Mouse (Mus musculus) gastrocnemius, postnatal 25 days (tissue): ENCODE results near the gene Pqbp1. TPM values are rescaled to one million over a fixed set of nuclear protein-coding genes. Genes with fewer than 3 reads are reported as not detected.

ENCODE experiments used
- DNase-seq: peaks from one replicate; pipeline ENCODE4 v3.0.0; 2022
- total RNA-seq, 2 experiments: library from RNA; stranded (reverse); gene quantifications; 1 replicate in 1 of 2; 2 replicates in 1 of 2; pipeline ENCODE4 v1.2.3; 2021

Gene Pqbp1
- total RNA-seq, 2 experiments from 2014 or later: 19.5 to 23.1 TPM

DNA sequence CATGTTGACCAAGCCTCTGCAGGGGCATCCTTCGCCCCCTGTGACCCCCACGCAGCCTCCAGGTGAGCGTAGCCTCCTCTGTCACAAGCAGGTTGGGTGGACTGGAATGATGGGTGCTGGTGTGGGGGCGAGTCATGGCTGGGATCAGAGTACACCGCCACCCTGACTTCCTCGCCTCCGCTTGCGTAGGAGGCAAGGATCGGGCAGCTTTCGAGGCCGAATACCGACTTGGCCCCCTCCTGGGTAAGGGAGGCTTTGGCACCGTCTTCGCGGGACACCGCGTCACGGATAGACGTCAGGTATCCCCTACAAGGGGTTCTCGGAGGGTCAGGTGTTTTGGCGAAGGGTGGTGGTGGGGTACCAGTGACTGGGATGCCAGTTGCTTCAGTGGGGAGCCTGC is 20.6 kb downstream of the Pqbp1 start:
- DNase-seq: no peak

DNA sequence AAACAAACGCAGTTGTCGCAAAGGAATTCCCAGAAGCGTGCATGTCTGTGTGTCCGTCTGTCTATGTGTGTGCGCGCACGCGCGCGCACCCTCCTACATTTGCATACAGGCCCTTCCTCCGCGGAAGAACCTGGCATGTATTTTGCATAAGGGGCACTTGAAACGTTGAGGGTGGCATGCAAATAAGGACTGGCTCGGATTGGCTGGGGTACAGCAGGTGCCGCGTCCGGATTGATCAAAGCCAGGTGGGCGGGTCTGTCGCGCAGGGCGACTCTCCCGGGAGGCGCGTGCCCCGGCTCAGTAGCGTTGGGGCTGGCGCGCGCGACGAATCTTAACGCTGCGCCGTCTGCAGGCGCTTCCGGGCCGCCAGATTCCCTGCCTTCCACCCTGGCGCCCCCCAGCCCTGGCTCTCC is 21.1 kb downstream of the Pqbp1 start, which contains the start of gene Pim2:
Gene Pim2 (plus strand): TSS at position 256 of the 413 bp plus-strand sequence.
- peak; percentile 75 for DNase-seq

DNA sequence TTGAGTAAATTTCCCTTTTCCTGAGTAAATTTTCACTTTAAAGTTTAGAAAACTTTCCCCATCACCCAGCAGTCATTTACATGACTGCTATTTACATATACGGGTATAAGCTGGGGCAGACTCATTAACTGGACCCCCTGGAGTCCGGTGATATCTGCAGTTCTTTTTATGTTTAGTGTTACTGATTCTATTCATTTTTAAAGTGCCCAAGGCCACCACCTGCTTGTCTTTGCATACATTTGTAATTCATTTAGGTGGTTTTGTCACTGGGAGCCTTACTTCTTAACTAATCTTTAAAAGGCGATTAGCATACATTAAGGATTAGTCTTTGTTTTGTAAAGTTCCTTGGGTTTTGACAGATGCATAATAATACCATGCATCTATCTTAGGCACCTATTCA is 29.2 kb downstream of the Pqbp1 start:
- DNase-seq: no peak

DNA sequence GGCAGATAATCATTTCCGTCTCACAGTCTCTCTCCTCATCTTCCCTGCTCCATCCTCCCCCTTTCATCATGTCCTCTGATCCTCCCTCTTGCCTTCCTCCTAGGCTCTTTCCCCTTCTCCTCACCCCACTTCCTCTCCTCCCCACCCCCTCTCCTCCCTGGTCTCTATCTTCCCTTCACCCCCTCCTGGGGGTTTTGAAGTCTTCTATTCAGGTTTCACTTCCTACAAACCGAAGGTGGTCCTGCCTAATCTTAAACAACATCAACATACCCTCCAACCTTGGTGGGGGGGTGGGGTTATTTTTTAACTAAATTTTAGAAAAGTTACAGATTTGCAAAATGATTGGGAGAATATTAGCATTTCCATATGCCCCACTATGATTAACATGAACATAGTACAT is 30.6 kb downstream of the Pqbp1 start:
- no peak for DNase-seq

DNA sequence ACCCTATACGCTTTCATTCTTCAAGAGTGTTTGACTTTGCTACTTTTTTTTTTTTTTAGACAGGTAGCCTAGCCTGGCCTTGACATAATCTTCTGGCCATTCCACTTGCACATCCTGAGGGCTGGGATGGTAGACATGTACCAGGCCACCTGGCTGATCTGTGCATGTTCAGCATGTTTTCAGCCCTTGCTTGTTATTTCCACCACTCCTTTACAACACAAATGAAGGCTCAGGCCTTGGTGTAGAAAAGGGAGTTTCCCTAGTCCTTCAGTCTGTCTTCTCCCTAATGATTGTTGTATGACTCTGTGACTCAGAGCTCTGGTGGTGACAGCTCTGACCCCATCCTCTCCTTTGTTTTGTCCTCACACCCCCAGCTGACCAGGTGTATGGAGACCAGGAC is 31.9 kb downstream of the Pqbp1 start:
- no peak for DNase-seq

DNA sequence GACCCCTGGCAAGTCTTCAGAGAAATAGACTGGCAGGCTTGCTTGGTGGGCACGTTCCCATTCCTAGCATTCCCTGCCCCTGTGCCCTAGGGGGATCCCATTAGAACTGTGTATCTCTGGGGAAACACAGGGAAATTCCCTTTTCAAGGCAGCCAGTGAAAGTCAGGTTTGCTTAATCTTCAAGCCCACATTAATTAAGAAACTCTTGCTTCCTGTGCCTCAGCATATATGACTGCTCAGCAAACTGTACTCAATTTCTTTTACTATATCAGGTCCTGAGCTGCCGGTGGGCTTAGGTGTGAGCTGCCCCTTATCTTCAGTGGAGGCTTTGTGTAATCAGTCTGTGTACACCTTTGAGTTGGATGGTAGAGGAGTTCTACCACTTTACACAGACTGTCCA is 33.3 kb downstream of the Pqbp1 start:
- DNase-seq: no peak

DNA sequence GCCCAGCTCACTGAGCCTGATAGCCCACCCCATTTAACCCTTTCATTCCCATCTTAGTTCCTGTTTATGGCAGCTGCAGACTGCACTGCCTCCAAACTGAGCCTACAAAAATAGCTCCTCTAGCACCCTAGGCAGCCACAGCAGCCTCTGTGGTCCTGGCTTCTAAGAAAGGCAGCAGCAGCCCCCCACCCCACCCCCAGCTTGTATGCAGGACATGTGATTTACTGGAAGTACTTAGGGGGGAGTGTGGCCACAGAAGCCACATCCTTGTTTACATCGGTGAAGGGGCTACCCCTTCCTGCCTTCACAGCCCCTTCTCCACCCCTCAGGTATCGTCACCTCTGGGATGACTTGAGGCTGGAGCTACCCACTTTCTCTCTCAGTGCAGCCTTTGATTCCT is 33.7 kb downstream of the Pqbp1 start:
- DNase-seq: no peak

DNA sequence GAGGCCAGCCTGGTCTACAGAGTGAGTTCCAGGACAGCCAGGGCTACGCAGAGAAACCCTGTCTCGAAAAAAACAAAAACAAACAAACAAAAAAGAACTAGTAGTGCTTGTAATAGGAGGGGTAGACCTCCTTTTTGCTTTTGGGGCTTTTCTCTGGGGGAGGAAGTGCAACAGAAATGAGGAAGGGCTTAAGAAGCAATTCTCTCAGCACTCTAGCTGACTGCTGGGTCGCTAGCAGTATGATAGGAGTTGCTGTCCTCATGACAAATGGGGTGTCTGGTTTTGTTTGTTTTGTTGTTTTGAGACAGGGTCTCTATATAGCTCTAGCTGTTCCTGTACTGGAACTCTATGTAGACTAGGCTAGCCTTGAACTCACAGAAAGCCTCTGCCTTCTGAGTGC is 34.5 kb downstream of the Pqbp1 start:
- DNase-seq: no peak

DNA sequence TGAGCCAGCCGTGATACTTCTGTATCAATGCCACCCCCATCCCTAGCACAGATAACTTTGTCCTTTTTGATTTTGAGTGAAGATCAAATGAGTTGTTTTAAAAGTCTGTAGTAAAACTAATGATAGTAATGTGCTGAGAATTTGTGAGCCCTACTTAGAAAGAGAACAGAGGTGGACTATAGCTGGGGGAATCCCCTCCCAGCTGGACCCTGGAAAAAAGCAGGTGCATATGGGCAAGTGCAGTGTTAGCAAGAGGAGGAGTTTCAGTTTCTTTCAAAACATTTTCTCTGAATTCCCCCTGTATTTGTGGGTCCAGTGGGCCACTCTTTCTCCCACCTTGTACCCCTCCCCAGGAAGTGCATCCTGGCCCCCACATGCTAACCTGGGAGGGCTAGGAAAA is 35.9 kb downstream of the Pqbp1 start:
- no peak for DNase-seq

DNA sequence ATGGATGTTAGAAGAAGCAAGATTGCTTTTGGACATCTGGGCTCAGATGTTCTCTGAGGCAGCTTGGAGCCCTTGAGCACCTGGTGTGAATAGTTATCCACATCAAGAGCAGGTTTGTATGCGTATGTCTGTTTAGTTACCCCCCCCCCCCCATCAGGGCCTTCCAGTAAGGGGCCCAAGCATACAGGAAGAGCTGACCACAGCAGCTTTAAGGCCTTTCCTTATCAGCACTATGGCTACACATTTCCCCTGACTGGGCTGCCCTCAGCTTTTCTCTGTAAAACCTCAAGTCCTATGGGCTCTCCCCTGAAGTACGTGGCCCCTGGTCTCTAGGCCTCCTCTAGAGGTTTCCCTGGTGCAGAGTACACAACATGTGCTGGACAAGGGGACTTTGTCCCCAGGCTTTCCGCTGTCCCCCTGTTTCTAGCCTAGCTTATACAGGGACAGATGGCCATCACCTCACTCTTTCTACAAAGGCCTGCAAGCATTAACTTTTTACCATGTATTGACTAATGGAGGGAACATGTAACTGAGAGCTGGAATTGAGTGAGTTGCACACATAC is 39.8 kb downstream of the Pqbp1 start:
- DNase-seq: no peak

DNA sequence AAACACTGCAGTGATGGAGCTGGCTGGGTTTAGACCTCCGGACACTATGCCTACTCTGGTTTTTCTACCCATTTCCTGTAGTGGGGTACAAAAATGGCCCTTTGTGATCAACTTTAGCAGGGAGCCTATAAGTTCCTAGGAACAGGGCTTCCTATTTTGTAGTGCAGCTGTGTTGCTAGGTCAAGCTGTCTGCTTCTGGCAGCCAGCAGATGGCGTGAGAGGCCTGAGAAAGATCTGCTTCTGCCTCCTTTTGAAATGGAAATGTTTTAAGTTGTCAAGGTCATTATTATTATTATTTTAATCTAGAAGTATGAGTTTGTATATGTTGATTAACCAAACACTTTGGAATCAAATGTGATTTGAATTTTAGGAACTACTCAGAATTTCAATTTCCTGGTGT is 44.5 kb downstream of the Pqbp1 start:
- DNase-seq: no peak

DNA sequence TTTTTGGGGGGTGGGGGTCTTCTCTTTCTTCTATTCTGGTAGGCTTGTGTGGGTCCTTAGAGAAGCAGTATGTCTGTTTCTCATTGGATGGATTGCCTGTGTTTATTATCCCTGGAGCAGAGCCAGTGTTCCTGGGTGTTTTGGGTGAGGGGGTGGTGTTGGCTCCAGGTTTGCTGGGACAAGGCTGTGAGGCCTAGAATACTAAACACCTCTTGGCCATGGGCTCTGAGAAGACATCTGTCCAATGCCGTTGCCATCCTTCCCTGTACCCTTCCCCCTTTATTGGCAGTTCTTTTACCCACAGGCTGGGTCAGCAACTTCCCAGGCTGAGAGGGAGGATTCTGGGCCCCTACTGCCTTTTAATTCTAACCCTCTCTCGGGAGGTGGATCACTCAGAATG is 51.2 kb downstream of the Pqbp1 start:
- no peak for DNase-seq

Other genes with a start within 250 kb of the Pqbp1 start
- 10 to 100 TPM; 15.4 to 16.4 TPM for gene Prickle3, start 242.0 kb downstream of the Pqbp1 start, total RNA-seq
- gene Plp2, start 227.9 kb downstream of the Pqbp1 start, total RNA-seq: 10 to 100 TPM; 25.4 to 27.2 TPM
- 10 to 100 TPM; 16.5 to 21.5 TPM for gene Magix, start 218.0 kb downstream of the Pqbp1 start, total RNA-seq
- gene Gpkow, start 202.1 kb downstream of the Pqbp1 start, total RNA-seq: 10 to 100 TPM; 11.3 to 14.6 TPM
- gene Wdr45, start 184.9 kb downstream of the Pqbp1 start, total RNA-seq: 10 to 100 TPM; 21.8 to 27.6 TPM
- gene Gm45208, start 177.0 kb downstream of the Pqbp1 start, total RNA-seq: not detected
- gene Praf2, start 170.8 kb downstream of the Pqbp1 start, total RNA-seq: 1 to 10 TPM; 4.7 to 7.3 TPM
- under 1 TPM; 0.16 to 0.56 TPM for gene Ccdc120, start 148.4 kb downstream of the Pqbp1 start, total RNA-seq
- 1 to 10 TPM; 6.1 to 8.2 TPM for gene Tfe3, start 136.7 kb downstream of the Pqbp1 start, total RNA-seq
- 10 to 100 TPM; 17.5 to 21.2 TPM for gene Gripap1, start 109.5 kb downstream of the Pqbp1 start, total RNA-seq
- under 1 TPM; 0.18 to 0.43 TPM for gene Kcnd1, start 77.0 kb downstream of the Pqbp1 start, total RNA-seq
- gene Otud5, start 57.9 kb downstream of the Pqbp1 start, total RNA-seq: 10 to 100 TPM; 14.8 to 18.2 TPM
- 1 to 10 TPM; 1.5 TPM for gene Pim2, start 21.0 kb downstream of the Pqbp1 start, total RNA-seq
- 1 to 10 TPM; 7.6 to 8.1 TPM for gene Slc35a2, start 15.2 kb downstream of the Pqbp1 start, total RNA-seq
- gene Timm17b, start 88 bp upstream of the Pqbp1 start, total RNA-seq: 10 to 100 TPM; 37.8 to 38.5 TPM
- gene Gm10491, start 8.6 kb upstream of the Pqbp1 start, total RNA-seq: not detected
- not detected for gene Gm10490, start 10.3 kb upstream of the Pqbp1 start, total RNA-seq
- not detected for gene Pcsk1n, start 20.6 kb upstream of the Pqbp1 start, total RNA-seq
- not detected for gene Eras, start 29.3 kb upstream of the Pqbp1 start, total RNA-seq
- 1 to 10 TPM; 3.9 to 5.0 TPM for gene Hdac6, start 48.6 kb upstream of the Pqbp1 start, total RNA-seq
- gene Gata1, start 78.8 kb upstream of the Pqbp1 start, total RNA-seq: not detected
- not detected for gene Glod5, start 119.2 kb upstream of the Pqbp1 start, total RNA-seq
- 1 to 10 TPM; 3.0 to 3.6 TPM for gene Suv39h1, start 175.5 kb upstream of the Pqbp1 start, total RNA-seq
- under 1 TPM; 0.46 to 0.54 TPM for gene Was, start 191.2 kb upstream of the Pqbp1 start, total RNA-seq
- gene Wdr13, start 233.6 kb upstream of the Pqbp1 start, total RNA-seq: 10 to 100 TPM; 11.8 to 16.3 TPM
- gene Rbm3, start 246.6 kb upstream of the Pqbp1 start, total RNA-seq: 10 to 100 TPM; 44.1 to 60.8 TPM